Comparison of ENCODE assay signal across 15 mouse cellular contexts in the genomic region with DNA sequence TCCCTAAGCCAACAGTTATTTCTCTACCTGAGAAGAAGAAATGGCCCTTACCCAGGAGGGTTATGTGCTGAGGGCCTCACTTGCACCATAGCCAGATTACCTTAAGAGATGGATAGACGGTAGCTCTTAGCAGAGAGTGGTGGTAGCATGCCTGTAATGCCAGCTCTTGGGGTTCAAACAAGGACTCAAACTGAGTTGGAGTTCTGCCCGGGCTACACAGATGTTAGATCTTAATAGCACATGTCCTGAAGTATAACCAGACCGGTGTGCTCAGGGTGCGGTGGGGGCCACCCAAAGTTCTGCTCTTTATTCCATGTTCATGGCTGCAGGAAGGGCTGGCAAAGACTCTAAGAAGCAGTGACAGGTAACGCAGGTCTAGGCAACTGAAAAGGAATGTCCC.
"Had no signal": no experiment of that assay in that cellular context is flagged by ENCODE, and none has a peak within 500 bp of the region (broad histone marks: within the 10 kb centered on the region; RNA-seq: fewer than 3 reads in every experiment).

No protein-coding gene starts in this region.

- H3K9me3 ChIP-seq: limb, embryonic 10.5 days; limb, embryonic 13.5 days; liver, embryonic 12.5 days; liver, embryonic 15.5 days had no signal

- H3K4me2 ChIP-seq: limb, embryonic 13.5 days; liver, embryonic 12.5 days; liver, embryonic 15.5 days; midbrain, embryonic 11.5 days had no signal

- H3K9ac ChIP-seq: limb, embryonic 13.5 days; liver, embryonic 12.5 days; liver, embryonic 15.5 days had no signal

- H3K27me3 ChIP-seq: limb, embryonic 13.5 days; liver, embryonic 12.5 days; liver, embryonic 15.5 days had no signal

- H3K27ac ChIP-seq: kidney, postnatal 0 days; layer of hippocampus, adult 2 months; limb, embryonic 10.5 days; limb, embryonic 13.5 days; liver, embryonic 12.5 days; liver, embryonic 15.5 days had no signal

- ATAC-seq: liver, embryonic 12.5 days had no signal

- DNase-seq: kidney, postnatal 25 days; layer of hippocampus, adult 9-11 months; liver; lung, adult 18-20 months; lung, postnatal 4 days; midbrain, embryonic 14.5 days; thymus, adult 18-20 months; thymus, postnatal 36 days had no signal

- H3K4me3 ChIP-seq: layer of hippocampus, adult 2 months; limb, embryonic 10.5 days; limb, embryonic 13.5 days; liver, embryonic 12.5 days; liver, embryonic 15.5 days had no signal
